Mouse (Mus musculus) heart, embryonic 11.5 days (tissue): ENCODE results near the gene Rere. TPM values are rescaled to one million over a fixed set of nuclear protein-coding genes. Genes with fewer than 3 reads are reported as not detected.
A peak's percentile ranks its signal among the peaks of the same experiment; 100 is the strongest.

Experiments used
- ATAC-seq: fragments of 200-750 bp; cut with Nextera tagmentation; replicated peaks from 2 replicates; pipeline ENCODE4 v1.8.0; 2017; ENCODE audit warnings: moderate library complexity; ENCODE audit not compliant: insufficient number of reproducible peaks, low FRiP score, low TSS enrichment
- H3K27ac ChIP-seq: fragments of 300-500 bp; sonication (generic); 2 replicates; pipeline ENCODE4 v1.5.1; 2014; ENCODE audit warnings: mild to moderate bottlenecking, low read depth, low read length
- H3K27me3 ChIP-seq: fragments of 300-500 bp; sonication (generic); 2 replicates; pipeline ENCODE4 v1.6.1; 2014; ENCODE audit warnings: mild to moderate bottlenecking, low read length, mixed read lengths; ENCODE audit not compliant: control insufficient read depth, insufficient read depth
- H3K36me3 ChIP-seq: fragments of 300-500 bp; sonication (generic); 2 replicates; pipeline ENCODE4 v1.6.1; 2014; ENCODE audit warnings: mild to moderate bottlenecking, low read length, moderate library complexity, mixed read lengths; ENCODE audit not compliant: control insufficient read depth, insufficient read depth
- H3K4me1 ChIP-seq: fragments of 300-500 bp; sonication (generic); 2 replicates; pipeline ENCODE4 v1.6.1; 2014; ENCODE audit warnings: low read length; ENCODE audit not compliant: control insufficient read depth, insufficient read depth
- H3K4me2 ChIP-seq: fragments of 300-500 bp; sonication (generic); 2 replicates; pipeline ENCODE4 v1.6.1; 2014; ENCODE audit warnings: mild to moderate bottlenecking, moderate library complexity
- H3K4me3 ChIP-seq: fragments of 300-500 bp; sonication (generic); 2 replicates; pipeline ENCODE4 v1.5.1; 2014; ENCODE audit warnings: low read depth, low read length
- H3K9ac ChIP-seq: fragments of 300-500 bp; sonication (generic); 2 replicates; pipeline ENCODE4 v1.6.1; 2014; ENCODE audit warnings: mild to moderate bottlenecking, low read depth, low read length, moderate library complexity
- H3K9me3 ChIP-seq: fragments of 300-500 bp; sonication (generic); replicated peaks from 2 replicates; pipeline ENCODE4 v1.6.1; 2016; ENCODE audit warnings: low read length; ENCODE audit not compliant: control insufficient read depth
- WGBS: fragments of 180-500 bp; shearing (Covaris S2); extraction: QIAGEN DNeasy Blood & Tissue Kit; methylation state at CpG from one replicate; pipeline ENCODE4 v1.1.7; 2014; ENCODE audit not compliant: insufficient replicate concordance; 5-methylcytosine and 5-hydroxymethylcytosine counted together
- polyA plus RNA-seq: library from polyadenylated mRNA; unstranded; fragments of >200 nt; fragmentation: Nextera tagmentation; extraction: Ambion mirVana; gene quantifications from 2 replicates; pipeline ENCODE4 v1.2.1, GENCODE M21; 2014

Rere gene
- polyA plus RNA-seq, 1 experiment from 2014 or later = 29.1 TPM

GRCm38 (mm10) chr4:150371580-150372380 is 90.3 kb downstream of the Rere start:
- Histone ChIP-seq H3K4me3 (peak overlapping the region; percentile 66), H3K9ac (peak overlapping the region; percentile 83), H3K36me3 (no peaks in the 10 kb centered on the region), H3K4me2 (peak overlapping the region; percentile 92), H3K27ac (peak overlapping the region; percentile 93), H3K9me3 (no peaks in the 10 kb centered on the region), H3K4me1 (peaks cover 51% of the 10 kb centered on the region), H3K27me3 (no peaks in the 10 kb centered on the region)
- ATAC-seq = peak; percentile 77
- whole genome bisulfite sequencing = under 1% methylated on average over 58 of the region's 58 CpGs

DNA sequence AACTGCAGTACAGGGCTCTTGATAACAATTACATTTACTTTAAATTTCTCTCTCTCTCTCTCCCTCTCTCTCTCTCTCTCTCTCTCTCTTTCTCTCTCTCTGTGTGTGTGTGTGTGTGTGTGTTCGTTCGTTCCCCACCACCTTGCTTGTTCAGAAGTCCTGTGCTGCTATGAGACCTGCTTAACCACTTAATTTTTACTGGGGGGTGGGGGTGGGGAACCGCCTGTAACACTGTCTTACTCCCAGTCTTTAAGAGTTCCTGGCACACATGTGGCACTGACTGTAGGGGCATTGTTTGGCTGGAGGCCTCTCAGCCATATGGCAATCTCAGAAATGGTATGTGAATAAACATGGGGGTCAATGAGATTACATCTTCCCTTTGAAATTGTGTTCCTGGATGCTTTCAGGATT is 91.2 kb downstream of the Rere start:
- ATAC-seq = no peak; the same call in 1 of the 2 replicates
- WGBS = 13% methylated on average over 3 of the region's 3 CpGs

DNA sequence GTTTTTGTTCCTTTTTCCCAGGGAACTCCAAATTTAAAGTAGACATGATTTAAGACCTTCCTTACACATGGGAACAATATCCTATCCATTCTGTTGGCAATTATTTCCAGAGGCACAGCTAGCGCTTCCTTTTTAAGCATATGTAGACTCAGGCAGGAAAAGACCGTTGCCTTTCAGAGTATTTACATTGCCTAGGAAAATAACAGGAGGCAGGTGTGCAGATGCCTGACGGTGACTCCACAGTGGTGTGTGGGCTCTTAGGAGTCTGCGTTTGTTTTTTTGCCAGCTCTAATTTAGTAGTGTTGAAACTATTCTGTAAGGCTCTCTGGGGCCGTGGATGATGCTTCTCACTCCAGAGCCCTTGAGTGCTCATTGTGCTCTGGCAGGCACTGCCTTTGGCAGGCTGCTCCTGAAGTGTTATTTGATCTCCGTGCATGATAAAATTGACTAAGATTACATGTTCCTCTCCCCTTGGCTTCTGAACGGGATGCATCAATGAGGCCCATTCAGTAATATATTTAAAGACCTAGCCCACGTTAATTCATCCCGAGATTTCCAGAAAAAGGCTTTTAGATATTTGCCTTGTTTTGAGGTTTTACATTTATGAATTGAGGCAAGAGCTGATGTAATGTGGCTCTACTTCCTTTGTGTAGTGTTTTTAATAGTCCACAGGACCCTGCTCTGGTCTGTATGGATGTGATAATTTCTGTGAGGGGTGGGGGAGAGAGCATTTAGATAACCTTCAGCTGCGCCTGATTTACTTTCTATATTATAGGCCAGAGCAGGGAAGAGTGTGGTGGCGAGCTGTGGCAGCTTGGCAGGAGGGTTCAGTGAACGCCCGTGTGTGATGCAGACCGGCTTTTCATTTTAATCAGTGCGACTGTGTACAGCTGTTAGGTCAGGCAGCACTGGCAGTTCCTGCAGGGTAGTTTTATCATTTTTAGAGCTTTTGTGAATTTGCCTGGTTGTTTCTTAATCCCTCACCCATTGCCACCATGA is 92.0 kb downstream of the Rere start:
- WGBS = 8% methylated on average over 15 of the region's 15 CpGs
- peak overlapping the region; percentile 92 for H3K4me2 ChIP-seq
- H3K9ac ChIP-seq = peak overlapping the region; percentile 63; the same call in 1 of the 2 replicates
- H3K36me3 ChIP-seq = no peaks in the 10 kb centered on the region
- H3K27ac ChIP-seq = peak overlapping the region; percentile 79
- H3K9me3 ChIP-seq = no peaks in the 10 kb centered on the region
- no peaks in the 10 kb centered on the region for H3K27me3 ChIP-seq
- H3K4me1 ChIP-seq = peaks cover 53% of the 10 kb centered on the region
- peak overlapping the region; percentile 66 for H3K4me3 ChIP-seq
- ATAC-seq = no peak

More for the DNA sequence above, 91.2 kb downstream of the Rere start:
- H3K27ac ChIP-seq = peak overlapping the region; percentile 79
- peak overlapping the region; percentile 66 for H3K4me3 ChIP-seq
- peaks cover 49% of the 10 kb centered on the region for H3K4me1 ChIP-seq
- H3K36me3 ChIP-seq = no peaks in the 10 kb centered on the region
- no peaks in the 10 kb centered on the region for H3K9me3 ChIP-seq
- H3K9ac ChIP-seq = peak overlapping the region; percentile 63; the same call in 1 of the 2 replicates
- no peaks in the 10 kb centered on the region for H3K27me3 ChIP-seq
- peak overlapping the region; percentile 92 for H3K4me2 ChIP-seq

GRCm38 (mm10) chr4:150374651-150375447 is 93.4 kb downstream of the Rere start:
- Histone ChIP-seq H3K27ac (peak overlapping the region; percentile 51), H3K4me3 (no peak overlapping the region), H3K36me3 (no peaks in the 10 kb centered on the region), H3K9ac (no peak overlapping the region), H3K27me3 (no peaks in the 10 kb centered on the region), H3K4me2 (peak overlapping the region; percentile 5), H3K9me3 (no peaks in the 10 kb centered on the region), H3K4me1 (peaks cover 57% of the 10 kb centered on the region)
- no peak for ATAC-seq
- WGBS = 25% methylated on average over 9 of the region's 9 CpGs

GRCm38 (mm10) chr4:150375448-150375935 is 94.0 kb downstream of the Rere start:
- no peak overlapping the region for H3K4me2 ChIP-seq
- no peak overlapping the region for H3K27ac ChIP-seq
- WGBS = 95% methylated on average over 1 of the region's 1 CpGs
- no peak for ATAC-seq
- H3K4me3 ChIP-seq = no peak overlapping the region
- no peaks in the 10 kb centered on the region for H3K36me3 ChIP-seq
- no peaks in the 10 kb centered on the region for H3K27me3 ChIP-seq
- H3K9me3 ChIP-seq = no peaks in the 10 kb centered on the region
- no peak overlapping the region for H3K9ac ChIP-seq
- H3K4me1 ChIP-seq = peaks cover 54% of the 10 kb centered on the region

DNA sequence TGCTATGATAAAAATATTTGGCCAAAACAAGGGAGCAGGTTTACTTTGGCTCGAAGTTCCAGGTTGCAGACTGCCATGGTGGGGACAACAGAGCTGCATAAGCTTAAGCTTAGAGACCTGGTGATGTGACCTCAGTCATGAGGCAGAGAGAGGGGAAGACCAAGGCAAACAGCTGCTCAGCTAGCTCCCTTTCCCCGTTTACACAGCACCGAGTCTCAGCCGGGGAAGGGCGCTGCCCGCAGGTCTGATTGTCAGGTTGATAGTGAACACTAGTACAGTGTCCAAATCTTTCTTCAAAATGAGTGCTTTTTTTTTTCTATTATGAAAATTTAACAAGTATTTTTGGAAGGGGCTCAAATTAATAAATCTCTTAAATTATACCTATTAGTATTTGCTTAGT is 97.9 kb downstream of the Rere start:
- H3K9ac ChIP-seq = no peak overlapping the region
- H3K4me2 ChIP-seq = no peak overlapping the region
- ATAC-seq = no peak
- no peak overlapping the region; the same call in 1 of the 2 replicates for H3K27ac ChIP-seq
- peaks cover 36% of the 10 kb centered on the region for H3K4me1 ChIP-seq
- H3K27me3 ChIP-seq = no peaks in the 10 kb centered on the region
- WGBS = 71% methylated on average over 6 of the region's 6 CpGs
- no peaks in the 10 kb centered on the region for H3K9me3 ChIP-seq
- H3K4me3 ChIP-seq = no peak overlapping the region
- H3K36me3 ChIP-seq = no peaks in the 10 kb centered on the region

- no peak overlapping the region for H3K9ac ChIP-seq
- H3K4me2 ChIP-seq = no peak overlapping the region
- H3K4me1 ChIP-seq = peaks cover 33% of the 10 kb centered on the region
- H3K36me3 ChIP-seq = no peaks in the 10 kb centered on the region
- no peaks in the 10 kb centered on the region for H3K27me3 ChIP-seq
- 39% methylated on average over 2 of the region's 2 CpGs for WGBS
- H3K9me3 ChIP-seq = no peaks in the 10 kb centered on the region
- no peak overlapping the region for H3K4me3 ChIP-seq
- peak overlapping the region; percentile 3; the same call in 1 of the 2 replicates for H3K27ac ChIP-seq
- ATAC-seq = no peak
Measured at GRCm38 (mm10) chr4:150379772-150380171, 98.3 kb downstream of the Rere start.
